Mouse (Mus musculus) liver, postnatal 0 days (tissue): ENCODE measurements around the gene Nbeal1. TPM values are rescaled to one million over a fixed set of nuclear protein-coding genes. Genes with fewer than 3 reads are reported as not detected.

Experiments
- ATAC-seq: fragments of 200-750 bp; cut with Nextera tagmentation; 2 replicates; pipeline ENCODE4 v1.8.0; 2017; ENCODE audit warnings: mild to moderate bottlenecking, moderate library complexity
- DNase-seq: peaks from one replicate; pipeline ENCODE4 v3.0.0-alpha.2; 2016
- H3K27ac ChIP-seq: fragments of 300-500 bp; sonication (generic); 2 replicates; pipeline ENCODE4 v1.5.1; 2014; ENCODE audit warnings: antibody characterized with exemption, moderate library complexity, mild to moderate bottlenecking, low read depth
- H3K27me3 ChIP-seq: fragments of 300-500 bp; sonication (generic); 2 replicates; pipeline ENCODE4 v1.6.1; 2014; ENCODE audit warnings: low read length, control low read depth, mixed read lengths; ENCODE audit not compliant: insufficient read depth
- H3K36me3 ChIP-seq: fragments of 300-500 bp; sonication (generic); replicated peaks from 2 replicates; pipeline ENCODE4 v1.6.1; 2014; ENCODE audit warnings: mild to moderate bottlenecking, control low read depth, low read length, moderate library complexity, mixed read lengths; ENCODE audit not compliant: insufficient read depth
- H3K4me1 ChIP-seq: fragments of 300-500 bp; sonication (generic); 2 replicates; pipeline ENCODE4 v1.6.1; 2014; ENCODE audit warnings: antibody characterized with exemption, mild to moderate bottlenecking, control low read depth; ENCODE audit not compliant: insufficient read depth
- H3K4me2 ChIP-seq: fragments of 300-500 bp; sonication (generic); 2 replicates; pipeline ENCODE4 v1.6.1; 2014; ENCODE audit warnings: low read depth, mild to moderate bottlenecking, low read length, moderate library complexity, mixed read lengths
- H3K4me3 ChIP-seq: fragments of 300-500 bp; sonication (generic); 2 replicates; pipeline ENCODE4 v1.5.1; 2014; ENCODE audit warnings: low read depth, low read length
- H3K9ac ChIP-seq: fragments of 300-500 bp; sonication (generic); replicated peaks from 2 replicates; pipeline ENCODE4 v1.6.1; 2014; ENCODE audit warnings: mild to moderate bottlenecking, moderate library complexity
- H3K9me3 ChIP-seq: fragments of 300-500 bp; sonication (generic); 2 replicates; pipeline ENCODE4 v1.6.1; 2016; ENCODE audit warnings: mild to moderate bottlenecking, control low read depth, low read length, mixed read lengths
- CTCF ChIP-seq: sonication (generic); IDR thresholded peaks from 2 replicates; pipeline ENCODE4 v1.5.1; 2016; ENCODE audit warnings: antibody characterized with exemption, low read depth
- EP300 ChIP-seq: IDR thresholded peaks from 2 replicates; pipeline ENCODE4 v1.6.1; 2016; ENCODE audit warnings: antibody characterized with exemption, low read depth, mild to moderate bottlenecking
- WGBS: fragments of 180-500 bp; shearing (Covaris S2); extraction: QIAGEN DNeasy Blood & Tissue Kit; methylation state at CpG from one replicate; pipeline ENCODE4 v1.1.7; 2014; ENCODE audit not compliant: insufficient replicate concordance; 5-methylcytosine and 5-hydroxymethylcytosine counted together
- polyA plus RNA-seq: library from polyadenylated mRNA; unstranded; fragments of >200 nt; fragmentation: Nextera tagmentation; extraction: Ambion mirVana; gene quantifications from 2 replicates; pipeline ENCODE4 v1.2.1, GENCODE M21; 2015

The Nbeal1 gene
- polyA plus RNA-seq, 1 experiment from 2014 or later, result 2.6 TPM

DNA sequence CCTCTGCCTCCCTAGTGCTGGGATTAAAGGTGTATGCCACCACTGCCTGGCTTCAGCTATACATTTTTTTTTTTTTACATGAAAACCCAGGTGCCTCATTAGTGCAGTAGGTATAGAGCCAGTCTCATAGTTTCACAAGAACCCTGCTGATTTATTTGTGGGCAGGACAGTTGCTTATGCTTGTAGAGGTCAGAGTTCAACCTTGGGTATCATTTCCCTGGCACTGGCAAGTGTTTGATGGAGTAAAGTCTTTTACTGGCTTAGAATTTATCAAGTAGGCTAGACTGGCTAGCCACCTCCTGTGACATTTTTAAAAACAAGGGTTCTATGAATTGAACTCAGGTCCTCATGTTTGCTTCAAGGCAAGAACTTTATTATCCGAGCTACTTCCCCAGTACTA, 113.5 kb downstream of the Nbeal1 start:
- Histone ChIP-seq H3K4me2 (no peak overlapping the region), H3K9me3 (no peaks in the 10 kb centered on the region), H3K4me1 (no peaks in the 10 kb centered on the region), H3K27ac (no peak overlapping the region), H3K4me3 (no peak overlapping the region), H3K27me3 (no peaks in the 10 kb centered on the region), H3K36me3 (peaks cover 23% of the 10 kb centered on the region; the same call in 1 of the 2 replicates), H3K9ac (no peak overlapping the region)
- TF ChIP-seq EP300 (no peak), CTCF (no peak)
- DNase-seq (no peak), ATAC-seq (no peak)
- 71% methylated on average over 1 of the region's 1 CpGs for WGBS

GRCm38 (mm10) chr1:60342808-60343629, 162.6 kb downstream of the Nbeal1 start, which contains the start of gene Cyp20a1:
TSS of gene Cyp20a1 (plus strand) at chr1:60343323.
- Histone ChIP-seq H3K36me3 (0 out of 2 replicates have a peak, but pooled peaks cover 3% of the 10 kb centered on the region), H3K9ac (peak within 1 kb of the TSS; percentile 64), H3K4me2 (peak within 1 kb of the TSS; percentile 91), H3K27me3 (no peaks in the 10 kb centered on the region), H3K4me3 (peak within 1 kb of the TSS; percentile 79), H3K4me1 (peaks cover 12% of the 10 kb centered on the region), H3K9me3 (no peaks in the 10 kb centered on the region), H3K27ac (peak within 1 kb of the TSS; percentile 94)
- ATAC-seq (peak; percentile 98), DNase-seq (peak; percentile 92)
- TF ChIP-seq CTCF (peak; percentile 12; the same call in 1 of the 2 replicates), EP300 (no peak)
- 1% methylated on average over 57 of the region's 60 CpGs for WGBS

GRCm38 (mm10) chr1:60343630-60344455, 163.4 kb downstream of the Nbeal1 start:
- 15% methylated on average over 14 of the region's 14 CpGs for WGBS
- no peaks in the 10 kb centered on the region for H3K36me3 ChIP-seq
- DNase-seq (no peak), ATAC-seq (no peak)
- peak overlapping the region; percentile 91 for H3K4me2 ChIP-seq
- H3K9ac ChIP-seq, result peak overlapping the region; percentile 64
- H3K4me3 ChIP-seq, result peak overlapping the region; percentile 79
- H3K27me3 ChIP-seq, result no peaks in the 10 kb centered on the region
- H3K27ac ChIP-seq, result peak overlapping the region; percentile 94
- TF ChIP-seq CTCF (no peak), EP300 (no peak)
- no peaks in the 10 kb centered on the region for H3K9me3 ChIP-seq
- H3K4me1 ChIP-seq, result peaks cover 12% of the 10 kb centered on the region

DNA sequence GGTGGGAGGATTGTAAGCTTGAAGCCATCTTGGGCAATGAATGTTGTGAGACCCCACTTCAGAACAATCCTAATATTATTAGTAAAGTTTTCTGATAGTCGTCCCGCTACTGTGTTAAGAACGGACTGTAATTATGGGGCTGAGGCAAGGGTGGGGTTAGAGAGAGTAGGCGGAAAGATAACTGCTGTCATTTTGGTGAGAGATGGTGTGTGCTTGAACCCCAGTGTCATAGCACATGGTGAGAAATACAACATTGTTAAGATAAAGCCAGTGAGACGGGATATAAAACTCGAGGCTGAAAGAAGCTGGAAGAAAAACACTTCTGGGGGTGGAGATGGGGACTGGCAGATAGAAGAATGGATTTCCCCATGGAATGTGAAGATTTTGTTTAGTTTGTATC, 164.3 kb downstream of the Nbeal1 start:
- TF ChIP-seq EP300 (no peak), CTCF (no peak)
- H3K36me3 ChIP-seq, result no peaks in the 10 kb centered on the region
- H3K4me3 ChIP-seq, result no peak overlapping the region
- H3K4me2 ChIP-seq, result peak overlapping the region; percentile 91
- no peak for DNase-seq
- 69% methylated on average over 6 of the region's 6 CpGs for WGBS
- H3K27ac ChIP-seq, result no peak overlapping the region
- ATAC-seq, result no peak
- no peaks in the 10 kb centered on the region for H3K27me3 ChIP-seq
- peaks cover 5% of the 10 kb centered on the region; the same call in 1 of the 2 replicates for H3K9me3 ChIP-seq
- H3K4me1 ChIP-seq, result peaks cover 12% of the 10 kb centered on the region
- H3K9ac ChIP-seq, result no peak overlapping the region

GRCm38 (mm10) chr1:60345712-60346111, 165.3 kb downstream of the Nbeal1 start:
- H3K4me2 ChIP-seq, result no peak overlapping the region
- H3K4me1 ChIP-seq, result peaks cover 12% of the 10 kb centered on the region
- TF ChIP-seq CTCF, result no peak
- H3K27ac ChIP-seq, result peak overlapping the region; percentile 30; the same call in 1 of the 2 replicates
- H3K4me3 ChIP-seq, result no peak overlapping the region
- no peak for DNase-seq
- H3K9me3 ChIP-seq, result peaks cover 6% of the 10 kb centered on the region; the same call in 1 of the 2 replicates
- no peak overlapping the region for H3K9ac ChIP-seq
- no peak for ATAC-seq
- 41% methylated on average over 2 of the region's 2 CpGs for WGBS
- no peaks in the 10 kb centered on the region for H3K36me3 ChIP-seq
- H3K27me3 ChIP-seq, result no peaks in the 10 kb centered on the region

DNA sequence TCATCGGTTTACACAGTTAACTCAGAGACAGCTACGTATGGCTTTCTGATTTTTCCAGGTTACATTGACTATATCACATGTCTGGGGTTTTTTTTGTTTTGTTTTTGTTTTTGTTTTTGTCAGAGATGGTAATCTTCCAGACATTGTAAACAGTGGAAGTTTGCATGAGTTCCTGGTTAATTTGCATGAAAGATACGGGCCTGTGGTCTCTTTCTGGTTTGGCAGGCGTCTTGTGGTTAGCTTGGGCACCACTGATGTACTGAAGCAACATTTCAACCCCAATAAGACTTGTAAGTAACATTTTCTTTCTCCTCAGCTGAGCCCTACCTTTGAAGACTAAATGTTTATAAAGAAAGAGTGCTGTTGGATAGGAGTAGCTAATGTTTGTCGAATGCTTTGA, 172.4 kb downstream of the Nbeal1 start:
- Histone ChIP-seq H3K9me3 (peaks cover 6% of the 10 kb centered on the region; the same call in 1 of the 2 replicates), H3K4me2 (no peak overlapping the region), H3K27me3 (no peaks in the 10 kb centered on the region), H3K36me3 (peaks cover 15% of the 10 kb centered on the region), H3K4me1 (no peaks in the 10 kb centered on the region), H3K9ac (no peak overlapping the region), H3K4me3 (no peak overlapping the region), H3K27ac (no peak overlapping the region)
- no peak for TF ChIP-seq EP300
- TF ChIP-seq CTCF, result no peak
- 78% methylated on average over 5 of the region's 5 CpGs for WGBS
- ATAC-seq (no peak), DNase-seq (no peak)
